Mouse (Mus musculus): ENCODE results near the gene Col4a2. TPM values are rescaled to one million over a fixed set of nuclear protein-coding genes. Genes with fewer than 3 reads are reported as not detected.

Col4a2 gene
- polyA plus RNA-seq, 1 experiment from 2014 or later = 117 TPM

GRCm38 (mm10) chr8:11379590-11379989 is 67.0 kb downstream of the Col4a2 start:
- Histone ChIP-seq H3K9me3 (ENCODE audit: control insufficient read depth, low read length) (no peaks in the 10 kb centered on the region), H3K27ac (ENCODE audit: low read length) (peak overlapping the region; percentile 64), H3K4me1 (replicated peaks; ENCODE audit: control insufficient read depth, insufficient read depth, low read length) (peaks cover 54% of the 10 kb centered on the region), H3K27me3 (ENCODE audit: control insufficient read depth, insufficient read depth, low read depth, low read length) (no peaks in the 10 kb centered on the region), H3K36me3 (ENCODE audit: control insufficient read depth, insufficient read depth, low read length) (peaks cover 4% of the 10 kb centered on the region; the same call in 1 of the 2 replicates), H3K9ac (ENCODE audit: low read length) (no peak overlapping the region), H3K4me3 (ENCODE audit: low read length) (no peak overlapping the region), H3K4me2 (ENCODE audit: low read depth, low read length) (no peak overlapping the region)
- 59% methylated on average over 7 of the region's 7 CpGs for WGBS
- peak; percentile 23; the same call in 1 of the 2 replicates for ATAC-seq (ENCODE audit: low read depth)

DNA sequence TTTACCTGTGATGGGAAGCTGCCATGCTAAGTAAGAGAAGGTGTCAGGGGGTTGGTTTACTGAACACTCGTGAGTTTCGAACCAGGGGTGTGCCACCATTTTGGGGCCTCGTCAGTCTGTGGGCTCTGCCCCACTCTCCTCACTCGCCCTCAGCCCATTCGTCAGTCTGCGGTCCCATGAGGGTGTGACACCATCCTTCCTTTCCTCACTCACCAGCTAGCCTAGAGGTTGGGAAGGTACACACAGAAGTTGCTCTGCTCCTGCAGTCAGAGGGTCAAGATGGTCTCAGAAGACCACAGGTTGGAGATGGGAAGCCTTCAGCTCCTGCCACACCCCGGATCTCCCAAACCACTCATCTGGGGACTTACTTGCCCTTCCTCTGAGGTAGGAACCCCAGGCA is 68.9 kb downstream of the Col4a2 start:
- Histone ChIP-seq H3K4me1 (replicated peaks; ENCODE audit: control insufficient read depth, insufficient read depth, low read length) (peaks cover 52% of the 10 kb centered on the region), H3K4me2 (ENCODE audit: low read depth, low read length) (no peak overlapping the region), H3K27ac (ENCODE audit: low read length) (peak overlapping the region; percentile 84), H3K36me3 (ENCODE audit: control insufficient read depth, insufficient read depth, low read length) (no peaks in the 10 kb centered on the region), H3K4me3 (ENCODE audit: low read length) (no peak overlapping the region), H3K27me3 (ENCODE audit: control insufficient read depth, insufficient read depth, low read depth, low read length) (no peaks in the 10 kb centered on the region), H3K9me3 (ENCODE audit: control insufficient read depth, low read length) (no peaks in the 10 kb centered on the region), H3K9ac (ENCODE audit: low read length) (peak overlapping the region; percentile 20)
- 84% methylated on average over 7 of the region's 7 CpGs for WGBS
- ATAC-seq (ENCODE audit: low read depth) = no peak

DNA sequence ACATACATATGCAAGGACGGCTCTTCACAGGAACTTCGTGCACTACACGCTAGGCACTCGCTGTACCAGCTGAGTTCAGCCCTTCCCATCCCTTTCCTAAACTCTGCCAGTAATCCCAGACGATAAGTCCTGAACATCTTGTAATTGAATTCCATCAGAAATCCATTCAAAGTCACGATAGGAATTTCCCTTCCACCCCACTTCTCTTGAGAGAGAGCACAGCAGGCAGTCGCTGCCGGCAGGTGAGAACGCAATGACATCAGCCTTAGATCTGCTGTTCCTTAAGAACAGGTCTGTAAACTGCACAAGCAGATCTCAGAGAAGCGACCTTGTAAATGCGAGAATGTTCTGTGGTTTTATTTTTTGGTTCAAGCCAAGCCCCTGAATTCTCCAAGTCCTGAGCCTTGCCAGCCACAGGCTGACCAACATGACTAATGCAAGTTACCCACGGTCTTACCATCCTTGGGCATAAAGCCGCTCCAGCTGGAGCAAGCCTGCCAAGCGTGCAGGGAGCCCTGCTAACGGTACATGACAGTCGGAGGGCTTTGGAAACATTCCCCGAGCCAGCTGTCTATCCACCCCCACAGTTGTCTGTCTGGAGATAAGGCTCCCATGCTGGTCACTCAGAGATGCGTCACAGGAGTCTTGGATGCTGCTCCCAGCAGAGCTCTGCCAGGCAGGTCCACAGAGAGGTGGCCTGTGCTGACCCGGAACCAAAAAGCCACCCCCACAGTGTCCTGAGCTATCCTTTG is 69.6 kb downstream of the Col4a2 start:
- Histone ChIP-seq H3K36me3 (ENCODE audit: control insufficient read depth, insufficient read depth, low read length) (no peaks in the 10 kb centered on the region), H3K27ac (ENCODE audit: low read length) (peak overlapping the region; percentile 84), H3K9ac (ENCODE audit: low read length) (peak overlapping the region; percentile 38; the same call in 1 of the 2 replicates), H3K4me1 (replicated peaks; ENCODE audit: control insufficient read depth, insufficient read depth, low read length) (peaks cover 52% of the 10 kb centered on the region), H3K9me3 (ENCODE audit: control insufficient read depth, low read length) (no peaks in the 10 kb centered on the region), H3K4me3 (ENCODE audit: low read length) (no peak overlapping the region), H3K4me2 (ENCODE audit: low read depth, low read length) (no peak overlapping the region), H3K27me3 (ENCODE audit: control insufficient read depth, insufficient read depth, low read depth, low read length) (no peaks in the 10 kb centered on the region)
- WGBS = 36% methylated on average over 19 of the region's 19 CpGs
- ATAC-seq (ENCODE audit: low read depth) = peak; percentile 63

DNA sequence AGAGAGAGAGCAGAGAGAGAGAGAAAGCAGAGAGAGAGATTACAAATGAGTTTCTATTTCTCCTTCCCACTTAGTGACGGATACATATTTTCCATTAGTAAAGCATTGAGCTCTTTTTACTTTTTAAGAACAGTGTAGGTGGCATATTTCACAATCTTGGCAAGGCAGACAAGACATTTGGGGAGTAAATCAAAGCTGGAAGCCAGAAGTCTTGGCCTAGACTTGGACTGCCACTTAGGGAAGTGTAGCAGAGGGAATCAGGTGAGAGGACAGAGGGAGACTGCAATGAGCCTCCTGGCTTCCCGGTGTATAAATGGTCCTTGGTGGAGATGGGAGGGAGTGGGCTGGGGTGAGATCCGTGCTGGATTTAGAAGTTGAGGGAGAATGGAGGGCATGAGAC is 70.3 kb downstream of the Col4a2 start:
- Histone ChIP-seq H3K9ac (ENCODE audit: low read length) (no peak overlapping the region), H3K4me3 (ENCODE audit: low read length) (no peak overlapping the region), H3K27ac (ENCODE audit: low read length) (peak overlapping the region; percentile 84), H3K9me3 (ENCODE audit: control insufficient read depth, low read length) (no peaks in the 10 kb centered on the region), H3K4me1 (replicated peaks; ENCODE audit: control insufficient read depth, insufficient read depth, low read length) (peaks cover 47% of the 10 kb centered on the region), H3K27me3 (ENCODE audit: control insufficient read depth, insufficient read depth, low read depth, low read length) (no peaks in the 10 kb centered on the region), H3K36me3 (ENCODE audit: control insufficient read depth, insufficient read depth, low read length) (no peaks in the 10 kb centered on the region), H3K4me2 (ENCODE audit: low read depth, low read length) (no peak overlapping the region)
- peak; percentile 8; the same call in 1 of the 2 replicates for ATAC-seq (ENCODE audit: low read depth)
- WGBS = 49% methylated on average over 3 of the region's 3 CpGs

- Histone ChIP-seq H3K4me2 (ENCODE audit: low read depth, low read length) (no peak overlapping the region), H3K4me1 (replicated peaks; ENCODE audit: control insufficient read depth, insufficient read depth, low read length) (peaks cover 47% of the 10 kb centered on the region), H3K4me3 (ENCODE audit: low read length) (no peak overlapping the region), H3K9ac (ENCODE audit: low read length) (no peak overlapping the region), H3K27me3 (ENCODE audit: control insufficient read depth, insufficient read depth, low read depth, low read length) (no peaks in the 10 kb centered on the region), H3K9me3 (ENCODE audit: control insufficient read depth, low read length) (no peaks in the 10 kb centered on the region), H3K36me3 (ENCODE audit: control insufficient read depth, insufficient read depth, low read length) (no peaks in the 10 kb centered on the region), H3K27ac (ENCODE audit: low read length) (peak overlapping the region; percentile 84)
- ATAC-seq (ENCODE audit: low read depth) = no peak
- 72% methylated on average over 3 of the region's 3 CpGs for WGBS
These were observed 70.8 kb downstream of the Col4a2 start for GRCm38 (mm10) chr8:11383379-11383778.

GRCm38 (mm10) chr8:11384841-11385240 is 72.2 kb downstream of the Col4a2 start:
- H3K4me1 ChIP-seq (replicated peaks; ENCODE audit: control insufficient read depth, insufficient read depth, low read length) = peaks cover 42% of the 10 kb centered on the region
- H3K36me3 ChIP-seq (ENCODE audit: control insufficient read depth, insufficient read depth, low read length) = no peaks in the 10 kb centered on the region
- no peaks in the 10 kb centered on the region for H3K9me3 ChIP-seq (ENCODE audit: control insufficient read depth, low read length)
- no peak overlapping the region for H3K4me2 ChIP-seq (ENCODE audit: low read depth, low read length)
- no peak overlapping the region for H3K4me3 ChIP-seq (ENCODE audit: low read length)
- 75% methylated on average over 4 of the region's 4 CpGs for WGBS
- H3K9ac ChIP-seq (ENCODE audit: low read length) = no peak overlapping the region
- ATAC-seq (ENCODE audit: low read depth) = no peak
- H3K27ac ChIP-seq (ENCODE audit: low read length) = peak overlapping the region; percentile 84
- no peaks in the 10 kb centered on the region for H3K27me3 ChIP-seq (ENCODE audit: control insufficient read depth, insufficient read depth, low read depth, low read length)

DNA sequence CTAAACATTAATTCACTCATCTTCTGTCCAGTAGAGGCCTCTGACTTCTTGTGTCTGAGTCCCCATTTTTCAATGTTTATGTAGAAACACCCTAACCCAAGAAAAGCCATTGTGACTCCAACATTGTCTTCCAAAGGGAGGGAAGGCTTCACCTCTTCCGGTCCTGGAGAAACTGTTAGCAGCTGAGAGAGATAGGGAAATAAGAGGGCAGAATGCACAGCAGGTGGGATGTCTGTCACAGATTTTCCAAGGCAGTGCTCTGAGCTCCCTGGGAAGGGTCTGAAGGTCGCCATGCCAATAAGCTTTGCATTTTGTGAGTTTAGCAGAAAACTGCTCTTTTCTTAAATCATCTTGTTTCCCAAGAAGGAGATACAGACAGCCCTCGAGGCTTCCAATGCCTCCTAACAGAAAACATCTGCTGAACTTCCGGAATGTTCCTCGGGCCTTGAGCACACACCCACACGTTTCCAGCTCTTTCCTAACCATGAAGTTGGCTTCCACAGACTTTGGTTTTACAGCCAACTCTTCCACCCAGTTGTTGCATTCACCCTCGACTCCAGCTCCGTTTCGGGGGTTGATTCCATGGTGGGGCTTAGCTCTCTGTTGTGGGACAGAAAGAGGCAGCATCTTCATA is 72.8 kb downstream of the Col4a2 start:
- Histone ChIP-seq H3K4me1 (replicated peaks; ENCODE audit: control insufficient read depth, insufficient read depth, low read length) (peaks cover 41% of the 10 kb centered on the region), H3K27me3 (ENCODE audit: control insufficient read depth, insufficient read depth, low read depth, low read length) (no peaks in the 10 kb centered on the region), H3K27ac (ENCODE audit: low read length) (peak overlapping the region; percentile 84), H3K4me3 (ENCODE audit: low read length) (no peak overlapping the region), H3K36me3 (ENCODE audit: control insufficient read depth, insufficient read depth, low read length) (no peaks in the 10 kb centered on the region), H3K9ac (ENCODE audit: low read length) (no peak overlapping the region), H3K4me2 (ENCODE audit: low read depth, low read length) (no peak overlapping the region), H3K9me3 (ENCODE audit: control insufficient read depth, low read length) (no peaks in the 10 kb centered on the region)
- WGBS = 68% methylated on average over 9 of the region's 9 CpGs
- peak; percentile 49 for ATAC-seq (ENCODE audit: low read depth)

DNA sequence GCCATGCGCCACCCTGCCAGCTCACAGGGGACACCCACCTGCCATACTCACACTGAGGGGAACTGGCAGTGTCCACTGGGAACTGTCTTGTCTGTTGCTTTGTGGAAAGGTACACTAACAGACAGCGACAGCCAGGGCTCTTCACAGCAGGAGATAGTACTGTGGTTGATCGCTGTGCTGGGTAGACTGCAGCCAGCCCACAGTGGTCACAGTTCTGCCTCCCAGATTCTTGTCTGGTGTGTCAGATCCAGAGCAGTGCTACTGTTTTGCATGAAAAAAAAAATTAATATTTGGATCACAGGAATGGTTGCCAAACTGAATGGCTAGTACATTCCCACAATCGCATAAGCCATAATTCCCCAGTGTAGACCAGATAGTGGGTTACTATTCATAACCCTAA is 74.7 kb downstream of the Col4a2 start:
- H3K9me3 ChIP-seq (ENCODE audit: control insufficient read depth, low read length) = peaks cover 3% of the 10 kb centered on the region; the same call in 1 of the 2 replicates
- H3K27me3 ChIP-seq (ENCODE audit: control insufficient read depth, insufficient read depth, low read depth, low read length) = no peaks in the 10 kb centered on the region
- peaks cover 4% of the 10 kb centered on the region; the same call in 1 of the 2 replicates for H3K36me3 ChIP-seq (ENCODE audit: control insufficient read depth, insufficient read depth, low read length)
- no peak overlapping the region for H3K4me3 ChIP-seq (ENCODE audit: low read length)
- peaks cover 27% of the 10 kb centered on the region for H3K4me1 ChIP-seq (replicated peaks; ENCODE audit: control insufficient read depth, insufficient read depth, low read length)
- ATAC-seq (ENCODE audit: low read depth) = no peak
- H3K27ac ChIP-seq (ENCODE audit: low read length) = no peak overlapping the region
- H3K4me2 ChIP-seq (ENCODE audit: low read depth, low read length) = no peak overlapping the region
- H3K9ac ChIP-seq (ENCODE audit: low read length) = no peak overlapping the region
- 89% methylated on average over 4 of the region's 4 CpGs for WGBS

DNA sequence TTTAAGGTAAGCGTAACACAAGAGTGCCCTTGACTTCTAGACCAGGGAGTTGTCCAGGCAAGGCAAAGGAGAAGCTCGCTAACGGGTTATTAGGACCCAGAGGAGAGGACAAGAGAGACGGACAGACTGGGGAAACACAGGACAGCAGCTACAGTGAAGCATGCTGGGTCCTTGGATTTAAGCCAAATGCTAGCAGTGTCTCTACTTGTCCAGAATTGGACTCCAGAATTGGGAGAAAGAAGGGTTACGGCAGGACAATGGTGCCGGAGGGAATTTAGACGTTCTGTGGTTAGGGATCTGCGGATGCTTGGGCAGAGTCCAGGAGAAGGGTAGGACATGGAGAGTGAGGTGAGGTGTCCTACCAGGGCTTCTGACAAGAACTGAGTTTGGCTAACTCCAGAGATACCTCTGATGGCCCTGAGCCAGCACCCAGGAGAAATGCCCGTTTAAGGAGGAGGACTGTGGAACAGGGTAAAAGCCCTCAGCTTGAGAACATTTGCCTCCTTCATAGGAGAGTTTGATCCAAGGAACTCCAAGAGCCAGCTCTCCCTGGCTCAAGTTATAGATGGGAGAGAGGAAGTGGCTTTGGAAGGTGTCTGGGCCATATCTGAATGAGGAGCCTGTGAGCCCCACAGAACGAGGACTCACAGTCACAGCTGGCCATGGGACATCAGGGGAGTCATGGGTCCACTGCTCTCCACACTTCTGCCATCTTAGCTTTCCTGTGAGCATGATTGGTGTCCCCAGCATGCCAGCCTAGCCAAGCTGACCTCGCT is 76.9 kb downstream of the Col4a2 start:
- H3K4me1 ChIP-seq (replicated peaks; ENCODE audit: control insufficient read depth, insufficient read depth, low read length) = peaks cover 31% of the 10 kb centered on the region

More for the DNA sequence above, 76.9 kb downstream of the Col4a2 start:
- no peak overlapping the region for H3K4me2 ChIP-seq (ENCODE audit: low read depth, low read length)
- H3K27ac ChIP-seq (ENCODE audit: low read length) = no peak overlapping the region
- ATAC-seq (ENCODE audit: low read depth) = no peak
- peaks cover 3% of the 10 kb centered on the region; the same call in 1 of the 2 replicates for H3K9me3 ChIP-seq (ENCODE audit: control insufficient read depth, low read length)
- H3K36me3 ChIP-seq (ENCODE audit: control insufficient read depth, insufficient read depth, low read length) = peaks cover 4% of the 10 kb centered on the region; the same call in 1 of the 2 replicates
- no peaks in the 10 kb centered on the region for H3K27me3 ChIP-seq (ENCODE audit: control insufficient read depth, insufficient read depth, low read depth, low read length)
- WGBS = 67% methylated on average over 11 of the region's 11 CpGs
- H3K4me3 ChIP-seq (ENCODE audit: low read length) = no peak overlapping the region
- no peak overlapping the region for H3K9ac ChIP-seq (ENCODE audit: low read length)

Data from lung, embryonic 16.5 days (tissue).